Mouse (Mus musculus): ENCODE data around the gene Zmiz1. TPM values are rescaled to one million over a fixed set of nuclear protein-coding genes. Genes with fewer than 3 reads are reported as not detected.

Zmiz1 gene
- polyA plus RNA-seq, 1 experiment, result 22.5 TPM

DNA sequence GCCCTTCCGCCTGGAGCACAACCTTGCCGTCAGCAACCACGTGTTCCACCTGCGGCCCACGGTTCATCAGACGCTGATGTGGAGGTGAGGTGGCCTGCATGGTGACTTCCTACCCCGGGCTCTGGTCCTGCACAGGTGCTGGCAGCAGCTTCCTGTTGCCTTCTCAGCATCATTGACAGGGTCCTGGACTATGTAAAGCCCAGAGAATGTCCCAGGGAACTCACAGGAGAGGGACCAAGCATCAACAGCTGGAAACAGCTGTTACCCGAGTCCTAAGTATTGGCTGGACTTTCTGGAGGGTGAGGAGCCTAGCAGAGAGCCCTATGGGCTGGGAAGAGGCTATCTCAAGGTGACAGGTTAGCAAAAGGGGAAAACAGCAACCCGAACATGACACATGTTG, 192.9 kb downstream of the Zmiz1 start:
- no peak overlapping the region for H3K27ac ChIP-seq (ENCODE audit: insufficient read depth, low read length)
- no peaks in the 10 kb centered on the region for H3K9me3 ChIP-seq (replicated peaks; ENCODE audit: control insufficient read depth, insufficient read depth, low read length, poor library complexity, severe bottlenecking)
- TF ChIP-seq CTCF (IDR thresholded peaks at IDR 0.05; ENCODE audit: low read depth, low read length) (no peak), EP300 (IDR thresholded peaks at IDR 0.05; ENCODE audit: insufficient read depth, low read depth, low read length) (no peak), POLR2A (IDR thresholded peaks at IDR 0.05; ENCODE audit: insufficient read depth, low read length) (no peak)
- H3K27me3 ChIP-seq (ENCODE audit: control insufficient read depth, insufficient read depth, low read length, poor library complexity, severe bottlenecking), result no peaks in the 10 kb centered on the region
- H3K4me3 ChIP-seq (ENCODE audit: low read depth, low read length), result no peak overlapping the region
- no peaks in the 10 kb centered on the region for H3K4me1 ChIP-seq (ENCODE audit: control insufficient read depth, insufficient read depth, low read length)
- no peaks in the 10 kb centered on the region for H3K36me3 ChIP-seq (ENCODE audit: control insufficient read depth, insufficient read depth, low read length, poor library complexity, severe bottlenecking)
- H3K9ac ChIP-seq (ENCODE audit: low read depth, poor library complexity, severe bottlenecking), result no peak overlapping the region

DNA sequence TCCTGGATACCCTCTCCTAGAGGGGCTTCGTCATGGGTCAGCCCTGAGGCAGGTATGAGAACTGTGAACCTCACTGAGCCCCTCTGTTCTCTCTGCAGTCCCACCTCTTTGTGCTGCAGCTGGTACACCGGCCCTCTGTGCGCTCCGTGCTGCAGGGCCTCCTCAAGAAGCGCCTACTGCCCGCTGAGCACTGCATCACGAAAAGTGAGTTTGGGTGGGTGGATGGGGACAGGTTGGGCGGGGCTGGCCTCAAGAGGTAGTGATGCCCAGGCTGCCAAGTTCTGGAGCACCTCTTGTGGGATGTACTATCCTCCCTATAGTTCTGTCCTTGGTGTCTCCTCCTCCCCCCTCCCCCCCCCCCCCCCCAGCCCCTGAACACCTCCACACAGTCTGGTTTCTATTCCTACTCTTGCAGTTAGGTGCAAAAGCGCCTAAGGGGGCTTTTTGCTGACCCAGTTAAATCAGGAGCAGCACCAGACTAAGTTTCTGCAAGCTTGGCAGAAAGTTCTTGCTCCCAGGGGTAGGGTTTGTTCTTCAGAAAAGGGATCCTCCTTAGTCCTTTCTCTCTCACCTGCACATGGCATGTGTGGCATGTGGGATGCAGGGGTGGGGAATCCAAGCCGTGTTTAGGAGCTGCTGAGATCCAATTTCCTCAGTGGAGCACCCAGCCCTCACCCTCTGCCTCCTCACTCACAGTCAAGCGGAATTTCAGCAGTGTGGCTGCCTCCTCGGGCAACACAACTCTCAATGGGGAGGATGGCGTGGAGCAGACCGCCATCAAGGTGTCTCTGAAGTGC, 195.6 kb downstream of the Zmiz1 start:
- H3K36me3 ChIP-seq (ENCODE audit: control insufficient read depth, insufficient read depth, low read length, poor library complexity, severe bottlenecking), result no peaks in the 10 kb centered on the region
- no peaks in the 10 kb centered on the region for H3K9me3 ChIP-seq (replicated peaks; ENCODE audit: control insufficient read depth, insufficient read depth, low read length, poor library complexity, severe bottlenecking)
- no peak overlapping the region for H3K27ac ChIP-seq (ENCODE audit: insufficient read depth, low read length)
- H3K4me3 ChIP-seq (ENCODE audit: low read depth, low read length), result no peak overlapping the region
- H3K27me3 ChIP-seq (ENCODE audit: control insufficient read depth, insufficient read depth, low read length, poor library complexity, severe bottlenecking), result no peaks in the 10 kb centered on the region
- H3K4me1 ChIP-seq (ENCODE audit: control insufficient read depth, insufficient read depth, low read length), result no peaks in the 10 kb centered on the region
- H3K9ac ChIP-seq (ENCODE audit: low read depth, poor library complexity, severe bottlenecking), result no peak overlapping the region
- TF ChIP-seq EP300 (IDR thresholded peaks at IDR 0.05; ENCODE audit: insufficient read depth, low read depth, low read length) (no peak), POLR2A (IDR thresholded peaks at IDR 0.05; ENCODE audit: insufficient read depth, low read length) (no peak), CTCF (IDR thresholded peaks at IDR 0.05; ENCODE audit: low read depth, low read length) (no peak)

GRCm38 (mm10) chr14:25660661-25661060, 201.7 kb downstream of the Zmiz1 start:
- Histone ChIP-seq H3K4me3 (ENCODE audit: low read depth, low read length) (peak overlapping the region; percentile 52), H3K27me3 (ENCODE audit: control insufficient read depth, insufficient read depth, low read length, poor library complexity, severe bottlenecking) (no peaks in the 10 kb centered on the region), H3K9ac (ENCODE audit: low read depth, poor library complexity, severe bottlenecking) (peak overlapping the region; percentile 27), H3K9me3 (replicated peaks; ENCODE audit: control insufficient read depth, insufficient read depth, low read length, poor library complexity, severe bottlenecking) (no peaks in the 10 kb centered on the region), H3K36me3 (ENCODE audit: control insufficient read depth, insufficient read depth, low read length, poor library complexity, severe bottlenecking) (no peaks in the 10 kb centered on the region), H3K27ac (ENCODE audit: insufficient read depth, low read length) (peak overlapping the region; percentile 0; the same call in 1 of the 2 replicates), H3K4me1 (ENCODE audit: control insufficient read depth, insufficient read depth, low read length) (no peaks in the 10 kb centered on the region)
- no peak for TF ChIP-seq CTCF (IDR thresholded peaks at IDR 0.05; ENCODE audit: low read depth, low read length)
- no peak for TF ChIP-seq EP300 (IDR thresholded peaks at IDR 0.05; ENCODE audit: insufficient read depth, low read depth, low read length)
- TF ChIP-seq POLR2A (IDR thresholded peaks at IDR 0.05; ENCODE audit: insufficient read depth, low read length), result no peak

- H3K4me1 ChIP-seq (ENCODE audit: control insufficient read depth, insufficient read depth, low read length), result no peaks in the 10 kb centered on the region
- peak overlapping the region; percentile 0 for H3K27ac ChIP-seq (ENCODE audit: insufficient read depth, low read length)
- H3K36me3 ChIP-seq (ENCODE audit: control insufficient read depth, insufficient read depth, low read length, poor library complexity, severe bottlenecking), result no peaks in the 10 kb centered on the region
- TF ChIP-seq POLR2A (IDR thresholded peaks at IDR 0.05; ENCODE audit: insufficient read depth, low read length), result no peak
- TF ChIP-seq EP300 (IDR thresholded peaks at IDR 0.05; ENCODE audit: insufficient read depth, low read depth, low read length), result no peak
- H3K9ac ChIP-seq (ENCODE audit: low read depth, poor library complexity, severe bottlenecking), result peak overlapping the region; percentile 27
- H3K9me3 ChIP-seq (replicated peaks; ENCODE audit: control insufficient read depth, insufficient read depth, low read length, poor library complexity, severe bottlenecking), result no peaks in the 10 kb centered on the region
- peak overlapping the region; percentile 52 for H3K4me3 ChIP-seq (ENCODE audit: low read depth, low read length)
- H3K27me3 ChIP-seq (ENCODE audit: control insufficient read depth, insufficient read depth, low read length, poor library complexity, severe bottlenecking), result no peaks in the 10 kb centered on the region
These were observed 202.4 kb downstream of the Zmiz1 start for GRCm38 (mm10) chr14:25661185-25661920.

GRCm38 (mm10) chr14:25663649-25664309, 204.8 kb downstream of the Zmiz1 start:
- no peaks in the 10 kb centered on the region for H3K36me3 ChIP-seq (ENCODE audit: control insufficient read depth, insufficient read depth, low read length, poor library complexity, severe bottlenecking)
- H3K27ac ChIP-seq (ENCODE audit: insufficient read depth, low read length), result no peak overlapping the region
- TF ChIP-seq CTCF (IDR thresholded peaks at IDR 0.05; ENCODE audit: low read depth, low read length), result no peak

GRCm38 (mm10) chr14:25664310-25664695, 205.3 kb downstream of the Zmiz1 start:
- no peaks in the 10 kb centered on the region for H3K27me3 ChIP-seq (ENCODE audit: control insufficient read depth, insufficient read depth, low read length, poor library complexity, severe bottlenecking)
- H3K27ac ChIP-seq (ENCODE audit: insufficient read depth, low read length), result no peak overlapping the region
- H3K4me1 ChIP-seq (ENCODE audit: control insufficient read depth, insufficient read depth, low read length), result no peaks in the 10 kb centered on the region
- H3K36me3 ChIP-seq (ENCODE audit: control insufficient read depth, insufficient read depth, low read length, poor library complexity, severe bottlenecking), result no peaks in the 10 kb centered on the region
- no peak for TF ChIP-seq CTCF (IDR thresholded peaks at IDR 0.05; ENCODE audit: low read depth, low read length)
- TF ChIP-seq EP300 (IDR thresholded peaks at IDR 0.05; ENCODE audit: insufficient read depth, low read depth, low read length), result no peak
- TF ChIP-seq POLR2A (IDR thresholded peaks at IDR 0.05; ENCODE audit: insufficient read depth, low read length), result no peak
- H3K4me3 ChIP-seq (ENCODE audit: low read depth, low read length), result no peak overlapping the region
- H3K9ac ChIP-seq (ENCODE audit: low read depth, poor library complexity, severe bottlenecking), result no peak overlapping the region
- no peaks in the 10 kb centered on the region for H3K9me3 ChIP-seq (replicated peaks; ENCODE audit: control insufficient read depth, insufficient read depth, low read length, poor library complexity, severe bottlenecking)

More at GRCm38 (mm10) chr14:25663649-25664309, 204.8 kb downstream of the Zmiz1 start:
- Histone ChIP-seq H3K9ac (ENCODE audit: low read depth, poor library complexity, severe bottlenecking) (no peak overlapping the region), H3K9me3 (replicated peaks; ENCODE audit: control insufficient read depth, insufficient read depth, low read length, poor library complexity, severe bottlenecking) (no peaks in the 10 kb centered on the region), H3K27me3 (ENCODE audit: control insufficient read depth, insufficient read depth, low read length, poor library complexity, severe bottlenecking) (no peaks in the 10 kb centered on the region), H3K4me3 (ENCODE audit: low read depth, low read length) (no peak overlapping the region), H3K4me1 (ENCODE audit: control insufficient read depth, insufficient read depth, low read length) (no peaks in the 10 kb centered on the region)
